Mouse (Mus musculus) CH12.LX (cell line): Measurements from ENCODE around the gene Agap3. TPM values are rescaled to one million over a fixed set of nuclear protein-coding genes. Genes with fewer than 3 reads are reported as not detected.

Source experiments
- DNase-seq: peaks from one replicate; pipeline ENCODE4 v3.0.0-alpha.2; 2013; ENCODE audit errors: extremely low read depth
- H3K27ac ChIP-seq: 2 replicates; pipeline ENCODE4 v1.5.1; 2012; ENCODE audit warnings: low read depth, mild to moderate bottlenecking, control low read depth, moderate library complexity; ENCODE audit not compliant: insufficient read depth
- H3K27me3 ChIP-seq: replicated peaks from 2 replicates; pipeline ENCODE3; 2012; ENCODE audit warnings: inconsistent platforms
- H3K36me3 ChIP-seq, 2 experiments: replicated peaks in 1 of 2; 2 replicates each; pipeline versions ENCODE3 to v1.6.1; 2012; ENCODE audit warnings: inconsistent platforms in 1 of 2, low read length in 1 of 2, mild to moderate bottlenecking in 1 of 2, mixed read lengths in 1 of 2, moderate library complexity in 1 of 2; ENCODE audit not compliant: control insufficient read depth in 1 of 2, insufficient read depth in 1 of 2
- H3K4me1 ChIP-seq, 2 experiments: 2 replicates each; pipeline ENCODE4 v1.6.1; 2012; ENCODE audit warnings: inconsistent platforms in 1 of 2, moderate library complexity in 1 of 2; ENCODE audit not compliant: insufficient read depth in 2 of 2, control insufficient read depth in 1 of 2
- H3K4me2 ChIP-seq: 2 replicates; pipeline ENCODE4 v1.6.1; 2012; ENCODE audit warnings: low read depth, mild to moderate bottlenecking, control low read depth; ENCODE audit not compliant: poor library complexity, insufficient read depth, severe bottlenecking
- H3K4me3 ChIP-seq, 3 experiments: fragments of 150-350 bp in 1 of 3; sonication (generic) in 1 of 3; replicated peaks in 1 of 3; 2 replicates each; pipeline versions ENCODE3 to v1.5.1; 2011 to 2012; ENCODE audit warnings: low read depth in 2 of 3, low read length in 2 of 3, mild to moderate bottlenecking in 2 of 3, moderate library complexity in 2 of 3, control low read depth in 1 of 3, improper control_type of control experiment in 1 of 3, inconsistent platforms in 1 of 3, mixed read lengths in 1 of 3; ENCODE audit not compliant: poor library complexity in 1 of 3
- H3K79me2 ChIP-seq: replicated peaks from 2 replicates; pipeline ENCODE4 v1.6.1; 2012; ENCODE audit warnings: mild to moderate bottlenecking, moderate library complexity; ENCODE audit not compliant: control insufficient read depth, poor library complexity, insufficient read depth, severe bottlenecking; ENCODE audit errors: extremely low read depth
- H3K9ac ChIP-seq: 2 replicates; pipeline ENCODE4 v1.6.1; 2012; ENCODE audit warnings: low read depth, mild to moderate bottlenecking, control low read depth, moderate library complexity; ENCODE audit not compliant: insufficient read depth
- H3K9me3 ChIP-seq: replicated peaks from 2 replicates; pipeline ENCODE3; 2012; ENCODE audit warnings: low read length, inconsistent platforms, mixed read lengths
- CHD1 ChIP-seq: IDR thresholded peaks from 2 replicates; pipeline ENCODE4 v1.6.1; 2012; ENCODE audit warnings: low read depth, low read length, improper control_type of control experiment, inconsistent platforms
- CHD2 ChIP-seq: IDR thresholded peaks from 2 replicates; pipeline ENCODE4 v1.6.1; 2011; ENCODE audit warnings: low read length, improper control_type of control experiment
- CTCF ChIP-seq, 2 experiments: IDR thresholded peaks in 1 of 2; conservative IDR thresholded peaks in 1 of 2; 2 replicates each; pipeline ENCODE4 v1.5.1; 2011 to 2012; ENCODE audit warnings: low read depth in 2 of 2, low read length in 2 of 2, improper control_type of control experiment in 1 of 2, inconsistent platforms in 1 of 2, mild to moderate bottlenecking in 1 of 2, moderate library complexity in 1 of 2
- E2F4 ChIP-seq: IDR thresholded peaks from 2 replicates; pipeline ENCODE4 v1.6.1; 2011; ENCODE audit warnings: low read depth, low read length, improper control_type of control experiment; ENCODE audit not compliant: insufficient replicate concordance
- EP300 ChIP-seq: IDR thresholded peaks from 2 replicates; pipeline ENCODE4 v1.6.1; 2011; ENCODE audit warnings: low read length, improper control_type of control experiment
- ETS1 ChIP-seq: conservative IDR thresholded peaks from 2 replicates; pipeline ENCODE4 v1.6.1; 2012; ENCODE audit warnings: low read depth, mild to moderate bottlenecking, inconsistent platforms, low read length, improper control_type of control experiment, moderate library complexity
- GABPA ChIP-seq: IDR thresholded peaks from 2 replicates; pipeline ENCODE4 v1.6.1; 2012; ENCODE audit warnings: low read depth, low read length, improper control_type of control experiment, inconsistent platforms; ENCODE audit not compliant: insufficient replicate concordance
- IRF4 ChIP-seq: IDR thresholded peaks from 2 replicates; pipeline ENCODE4 v1.6.1; 2014; ENCODE audit warnings: low read depth, mild to moderate bottlenecking, inconsistent platforms, low read length, improper control_type of control experiment
- KAT2A ChIP-seq: IDR thresholded peaks from 2 replicates; pipeline ENCODE4 v1.6.1; 2012; ENCODE audit warnings: low read length, improper control_type of control experiment, inconsistent platforms; ENCODE audit not compliant: insufficient replicate concordance
- MAFK ChIP-seq: IDR thresholded peaks from 2 replicates; pipeline ENCODE4 v1.6.1; 2011; ENCODE audit warnings: low read length, improper control_type of control experiment; ENCODE audit not compliant: insufficient replicate concordance
- MAZ ChIP-seq: IDR thresholded peaks from 2 replicates; pipeline ENCODE4 v1.6.1; 2012; ENCODE audit warnings: low read depth, mild to moderate bottlenecking, inconsistent platforms, low read length, improper control_type of control experiment, moderate library complexity
- MXI1 ChIP-seq: IDR thresholded peaks from 2 replicates; pipeline ENCODE4 v1.6.1; 2011; ENCODE audit warnings: mild to moderate bottlenecking, low read depth, low read length, improper control_type of control experiment
- MYC ChIP-seq: IDR thresholded peaks from 2 replicates; pipeline ENCODE4 v1.6.1; 2011; ENCODE audit warnings: low read depth, mild to moderate bottlenecking, improper control_type of control experiment, low read length
- NELFE ChIP-seq: IDR thresholded peaks from 2 replicates; pipeline ENCODE4 v1.6.1; 2011; ENCODE audit warnings: low read depth, low read length, improper control_type of control experiment
- NRF1 ChIP-seq: IDR thresholded peaks from 2 replicates; pipeline ENCODE4 v1.6.1; 2014; ENCODE audit warnings: low read depth, mild to moderate bottlenecking, inconsistent platforms, low read length, improper control_type of control experiment, moderate library complexity
- POLR2AphosphoS2 ChIP-seq: IDR thresholded peaks from 2 replicates; pipeline ENCODE4 v1.6.1; 2011; ENCODE audit warnings: low read depth, low read length, improper control_type of control experiment
- RAD21 ChIP-seq: IDR thresholded peaks from 2 replicates; pipeline ENCODE4 v1.6.1; 2011; ENCODE audit warnings: low read depth, mild to moderate bottlenecking, low read length, improper control_type of control experiment, moderate library complexity
- RCOR1 ChIP-seq: conservative IDR thresholded peaks from 2 replicates; pipeline ENCODE4 v1.6.1; 2012; ENCODE audit warnings: low read depth, mild to moderate bottlenecking, inconsistent platforms, low read length, improper control_type of control experiment
- TBP ChIP-seq: conservative IDR thresholded peaks from 2 replicates; pipeline ENCODE4 v1.6.1; 2011; ENCODE audit warnings: low read depth, low read length, improper control_type of control experiment
- TCF12 ChIP-seq: IDR thresholded peaks from 2 replicates; pipeline ENCODE4 v1.6.1; 2014; ENCODE audit warnings: low read depth, mild to moderate bottlenecking, inconsistent platforms, low read length, improper control_type of control experiment
- USF2 ChIP-seq: conservative IDR thresholded peaks from 2 replicates; pipeline ENCODE4 v1.6.1; 2011; ENCODE audit warnings: low read depth, low read length, improper control_type of control experiment
- ZC3H11A ChIP-seq: IDR thresholded peaks from 2 replicates; pipeline ENCODE4 v1.6.1; 2012; ENCODE audit warnings: low read depth, mild to moderate bottlenecking, inconsistent platforms, low read length, improper control_type of control experiment
- ZKSCAN1 ChIP-seq: IDR thresholded peaks from 2 replicates; pipeline ENCODE4 v1.6.1; 2012; ENCODE audit warnings: low read depth, inconsistent platforms, low read length, improper control_type of control experiment, borderline replicate concordance
- ZNF384 ChIP-seq: IDR thresholded peaks from 2 replicates; pipeline ENCODE4 v1.6.1; 2012; ENCODE audit warnings: low read depth, low read length, improper control_type of control experiment, inconsistent platforms
- dilution Hi-C: fragments of 300-500 bp; cut with MboI; formaldehyde crosslinking; loops from 2 replicates; pipeline ENCODE4 v1.14.3; 2020; ENCODE audit warnings: low sequenced_read_pairs; ENCODE audit not compliant: extremely low pct_unique_long_range_greater_than_20kb, extremely low pct_ligation_motif_present
- in situ Hi-C: fragments of 300-500 bp; cut with MboI; formaldehyde crosslinking; loops from 3 replicates; pipeline ENCODE4 v1.14.3; 2019; ENCODE audit warnings: low sequenced_read_pairs, low pct_ligation_motif_present, low pct_unique_long_range_greater_than_20kb, mixed read lengths
- polyA plus RNA-seq: library from polyadenylated mRNA; unstranded; fragments of >175 nt; gene quantifications from 2 replicates; pipeline ENCODE4 v1.2.1, GENCODE M21; 2012; ENCODE audit warnings: low read depth; ENCODE audit not compliant: insufficient read length
- total RNA-seq, 2 experiments: library from RNA; depleted of rRNA; stranded (reverse); fragments of 300-350 nt in 1 of 2; fragments of >200 nt in 1 of 2; gene quantifications; 2 replicates each; pipeline ENCODE4 v1.2.3; 2012 to 2014

Gene Agap3
- total and polyA plus RNA-seq, 3 experiments = 15.4 to 43.5 (median 38.0) TPM

DNA sequence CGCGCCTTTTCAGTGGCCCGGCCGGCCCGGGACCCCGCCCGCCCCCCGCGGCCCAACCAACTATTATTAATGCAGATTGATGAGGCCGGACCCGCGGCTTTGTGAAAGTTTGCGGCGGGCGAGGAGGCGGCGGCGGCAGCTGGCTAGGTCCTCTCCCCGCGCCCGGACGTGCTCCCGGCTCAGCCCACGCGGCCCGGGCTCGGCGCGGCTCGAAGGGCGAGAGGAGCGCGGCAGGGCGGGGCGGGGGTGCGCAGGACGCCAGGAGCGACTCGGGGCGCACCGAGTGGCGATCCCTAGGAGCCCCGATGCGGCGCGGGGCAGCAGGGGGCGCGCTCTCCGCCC is 74.9 kb downstream of the Agap3 start, which contains the start of gene Gbx1:
Gene Gbx1 (minus strand): TSS at position 314 of the 342 bp plus-strand sequence.
- Histone ChIP-seq H3K27me3 (peaks cover 45% of the 10 kb centered on the region), H3K4me3 (no peak within 1 kb of the TSS), H3K27ac (no peak within 1 kb of the TSS)
- dilution Hi-C loops = no loop called here
- TF ChIP-seq RCOR1 (no peak), ZC3H11A (no peak), ZKSCAN1 (no peak), CHD2 (no peak), E2F4 (no peak), GABPA (no peak), POLR2AphosphoS2 (no peak), MXI1 (no peak), CTCF (conservative IDR thresholded peaks at IDR 0.05 in 1 of 2, IDR thresholded peaks at IDR 0.05 in 1 of 2; ENCODE audit: low read depth in 2 of 2, low read length in 2 of 2) (no peak), NRF1 (no peak), IRF4 (no peak)
- TF ChIP-seq, all 38 proteins: peak for 0
- in situ Hi-C loops = no loop called here
- H3K79me2 ChIP-seq = no peaks in the 10 kb centered on the region
- no peak for DNase-seq
- no peak within 1 kb of the TSS for H3K9ac ChIP-seq
- H3K36me3 ChIP-seq = no peaks in the 10 kb centered on the region
- peaks cover 4% of the 10 kb centered on the region for H3K9me3 ChIP-seq
- no peaks in the 10 kb centered on the region for H3K4me1 ChIP-seq
- H3K4me2 ChIP-seq = no peak within 1 kb of the TSS

- dilution Hi-C loops = no loop called here
- H3K4me3 ChIP-seq = no peak overlapping the region
- H3K79me2 ChIP-seq = no peaks in the 10 kb centered on the region
- H3K4me1 ChIP-seq = no peaks in the 10 kb centered on the region
- H3K4me2 ChIP-seq = no peak overlapping the region
- DNase-seq = no peak
- no peaks in the 10 kb centered on the region for H3K36me3 ChIP-seq
- in situ Hi-C loops = no loop called here
- H3K27ac ChIP-seq = no peak overlapping the region
- peaks cover 4% of the 10 kb centered on the region for H3K9me3 ChIP-seq
- H3K9ac ChIP-seq = no peak overlapping the region
- TF ChIP-seq CTCF (conservative IDR thresholded peaks at IDR 0.05 in 1 of 2, IDR thresholded peaks at IDR 0.05 in 1 of 2; ENCODE audit: low read depth in 2 of 2, low read length in 2 of 2) = no peak
- H3K27me3 ChIP-seq = peaks cover 45% of the 10 kb centered on the region
Measured at GRCm38 (mm10) chr5:24527780-24528179, 75.8 kb downstream of the Agap3 start.

- H3K4me2 ChIP-seq = 0 out of 2 replicates have a peak overlapping the region, but pooled peaks have one; percentile 6
- dilution Hi-C loops = no loop called here
- TF ChIP-seq CHD2 (no peak), MXI1 (no peak), MAFK (no peak), RAD21 (peak; percentile 70), RCOR1 (no peak), TCF12 (no peak), TBP (no peak), ZNF384 (no peak), MYC (peak; percentile 43; the same call in 1 of the 2 replicates), KAT2A (no peak), E2F4 (no peak), USF2 (no peak), EP300 (no peak), NELFE (peak; percentile 80; the same call in 1 of the 2 replicates), NRF1 (no peak), MAZ (no peak), IRF4 (no peak), CHD1 (no peak), ETS1 (no peak)
Measured at GRCm38 (mm10) chr5:24530042-24530689, 78.2 kb downstream of the Agap3 start.

More at GRCm38 (mm10) chr5:24530042-24530689, 78.2 kb downstream of the Agap3 start:
- Histone ChIP-seq H3K27me3 (peaks cover 43% of the 10 kb centered on the region), H3K9me3 (peaks cover 4% of the 10 kb centered on the region), H3K79me2 (no peaks in the 10 kb centered on the region), H3K9ac (no peak overlapping the region), H3K4me3 (no peak overlapping the region), H3K27ac (no peak overlapping the region), H3K4me1 (no peaks in the 10 kb centered on the region), H3K36me3 (no peaks in the 10 kb centered on the region)
- peak; percentile 84 for DNase-seq
- in situ Hi-C loops = loop anchor here (10.0 kb wide), 1 partner anchor 125 kb away; no protein-coding TSS in a partner anchor
